Mouse (Mus musculus) MEL (cell line): ENCODE data around the gene Batf2. TPM values are rescaled to one million over a fixed set of nuclear protein-coding genes. Genes with fewer than 3 reads are reported as not detected.
"Not testable (repeated sequence)": the region's sequence is repeated elsewhere in the genome, so short reads cannot be mapped to it uniquely, and the experiment has no call there.

Experiments
- DNase-seq: peaks from one replicate; pipeline ENCODE4 v3.0.0; 2011; ENCODE audit warnings: low read depth, low spot score
- H3K27ac ChIP-seq: 2 replicates; pipeline ENCODE4 v1.5.1; 2012; ENCODE audit warnings: low read depth, mild to moderate bottlenecking, control low read depth, low read length, moderate library complexity; ENCODE audit not compliant: control insufficient read depth
- H3K27me3 ChIP-seq, 2 experiments: fragments of 150-350 bp in 1 of 2; sonication (generic) in 1 of 2; 2 replicates each; pipeline ENCODE4 v1.6.1; 2012; ENCODE audit warnings: low read length in 2 of 2, mild to moderate bottlenecking in 2 of 2, improper control_type of control experiment in 1 of 2, moderate library complexity in 1 of 2; ENCODE audit not compliant: insufficient read depth in 2 of 2, control insufficient read depth in 1 of 2
- H3K36me3 ChIP-seq, 2 experiments: 2 replicates each; pipeline ENCODE4 v1.6.1; 2012 to 2014; ENCODE audit warnings: low read length in 2 of 2, improper control_type of control experiment in 1 of 2, inconsistent platforms in 1 of 2, mild to moderate bottlenecking in 1 of 2; ENCODE audit not compliant: insufficient read depth in 2 of 2, control insufficient read depth in 1 of 2
- H3K4me1 ChIP-seq, 2 experiments: fragments of 150-350 bp in 1 of 2; sonication (generic) in 1 of 2; 2 replicates each; pipeline ENCODE4 v1.6.1; 2012; ENCODE audit warnings: low read length in 2 of 2, improper control_type of control experiment in 1 of 2, mild to moderate bottlenecking in 1 of 2; ENCODE audit not compliant: insufficient read depth in 2 of 2, control insufficient read depth in 1 of 2
- H3K4me3 ChIP-seq, 2 experiments: fragments of 150-350 bp in 1 of 2; sonication (generic) in 1 of 2; 2 replicates each; pipeline ENCODE4 v1.5.1; 2012; ENCODE audit warnings: low read depth in 2 of 2, low read length in 2 of 2, mild to moderate bottlenecking in 2 of 2, moderate library complexity in 2 of 2, control low read depth in 1 of 2, improper control_type of control experiment in 1 of 2; ENCODE audit not compliant: control insufficient read depth in 1 of 2, insufficient read depth in 1 of 2
- H3K79me2 ChIP-seq: 2 replicates; pipeline ENCODE4 v1.6.1; 2012; ENCODE audit warnings: mild to moderate bottlenecking, low read length, moderate library complexity; ENCODE audit not compliant: control insufficient read depth, poor library complexity, insufficient read depth
- H3K9ac ChIP-seq: 2 replicates; pipeline ENCODE4 v1.6.1; 2012; ENCODE audit warnings: low read depth, mild to moderate bottlenecking, control low read depth, low read length, moderate library complexity; ENCODE audit not compliant: control insufficient read depth, poor library complexity, severe bottlenecking
- H3K9me3 ChIP-seq: fragments of 150-350 bp; sonication (generic); replicated peaks from 2 replicates; pipeline ENCODE4 v1.6.1; 2012; ENCODE audit warnings: mild to moderate bottlenecking, low read length, improper control_type of control experiment, moderate library complexity; ENCODE audit not compliant: insufficient read depth
- BHLHE40 ChIP-seq: IDR thresholded peaks from 2 replicates; pipeline ENCODE4 v1.6.1; 2012; ENCODE audit warnings: low read depth, mild to moderate bottlenecking, inconsistent platforms, low read length, improper control_type of control experiment, borderline replicate concordance
- CHD1 ChIP-seq: IDR thresholded peaks from 2 replicates; pipeline ENCODE4 v1.6.1; 2012; ENCODE audit warnings: low read depth, mild to moderate bottlenecking, inconsistent platforms, low read length, improper control_type of control experiment
- CHD2 ChIP-seq: IDR thresholded peaks from 2 replicates; pipeline ENCODE4 v1.6.1; 2011; ENCODE audit warnings: low read length, improper control_type of control experiment
- ETS1 ChIP-seq: IDR thresholded peaks from 2 replicates; pipeline ENCODE4 v1.6.1; 2012; ENCODE audit warnings: low read depth, mild to moderate bottlenecking, inconsistent platforms, low read length, improper control_type of control experiment, moderate library complexity
- GABPA ChIP-seq: IDR thresholded peaks from 2 replicates; pipeline ENCODE4 v1.6.1; 2012; ENCODE audit warnings: low read depth, mild to moderate bottlenecking, inconsistent platforms, low read length, improper control_type of control experiment, moderate library complexity
- GATA1 ChIP-seq: IDR thresholded peaks from 2 replicates; pipeline ENCODE4 v1.6.1; 2011; ENCODE audit warnings: low read depth, low read length, improper control_type of control experiment
- KAT2A ChIP-seq: conservative IDR thresholded peaks from 2 replicates; pipeline ENCODE4 v1.6.1; 2012; ENCODE audit warnings: low read depth, low read length, improper control_type of control experiment, inconsistent platforms
- MAFK ChIP-seq: IDR thresholded peaks from 2 replicates; pipeline ENCODE4 v1.6.1; 2011; ENCODE audit warnings: low read depth, mild to moderate bottlenecking, low read length, improper control_type of control experiment, borderline replicate concordance
- MXI1 ChIP-seq: IDR thresholded peaks from 2 replicates; pipeline ENCODE4 v1.6.1; 2011; ENCODE audit warnings: mild to moderate bottlenecking, low read depth, low read length, improper control_type of control experiment
- NELFE ChIP-seq: IDR thresholded peaks from 2 replicates; pipeline ENCODE4 v1.6.1; 2011; ENCODE audit warnings: low read depth, low read length, improper control_type of control experiment
- NRF1 ChIP-seq: IDR thresholded peaks from 2 replicates; pipeline ENCODE4 v1.6.1; 2014; ENCODE audit warnings: low read depth, mild to moderate bottlenecking, inconsistent platforms, low read length, improper control_type of control experiment, moderate library complexity; ENCODE audit not compliant: poor library complexity, insufficient read depth, severe bottlenecking
- RAD21 ChIP-seq: IDR thresholded peaks from 2 replicates; pipeline ENCODE4 v1.6.1; 2011; ENCODE audit warnings: mild to moderate bottlenecking, low read depth, low read length, improper control_type of control experiment
- RCOR1 ChIP-seq: IDR thresholded peaks from 2 replicates; pipeline ENCODE4 v1.6.1; 2012; ENCODE audit warnings: low read depth, mild to moderate bottlenecking, inconsistent platforms, low read length, improper control_type of control experiment
- SMC3 ChIP-seq: IDR thresholded peaks from 2 replicates; pipeline ENCODE4 v1.6.1; 2011; ENCODE audit warnings: low read depth, low read length, improper control_type of control experiment
- TAL1 ChIP-seq: IDR thresholded peaks from 2 replicates; pipeline ENCODE4 v1.6.1; 2012; ENCODE audit warnings: mild to moderate bottlenecking, inconsistent platforms, low read length, moderate library complexity, mixed read lengths
- TBP ChIP-seq: IDR thresholded peaks from 2 replicates; pipeline ENCODE4 v1.8.0; 2011; ENCODE audit warnings: low read depth, low read length, improper control_type of control experiment
- ZC3H11A ChIP-seq: IDR thresholded peaks from 2 replicates; pipeline ENCODE4 v1.6.1; 2012; ENCODE audit warnings: low read depth, mild to moderate bottlenecking, inconsistent platforms, low read length, improper control_type of control experiment
- polyA plus RNA-seq, 2 experiments: library from polyadenylated mRNA; stranded (reverse) in 1 of 2; unstranded in 1 of 2; fragments of >175 nt in 1 of 2; fragments of >200 nt in 1 of 2; gene quantifications; 2 replicates each; pipeline versions ENCODE4 v1.2.1 to v1.2.4; 2012; ENCODE audit warnings: low replicate concordance in 2 of 2, low read depth in 1 of 2; ENCODE audit not compliant: insufficient read length in 2 of 2, insufficient read depth in 1 of 2, missing spikeins in 1 of 2
- total RNA-seq: library from RNA; depleted of rRNA; stranded (reverse); fragments of 300-350 nt; gene quantifications from 2 replicates; pipeline ENCODE4 v1.2.3, GENCODE M21; 2012

The Batf2 gene
- total and polyA plus RNA-seq, 3 experiments, result 0.19 to 0.60 TPM; not detected in 1

- H3K9ac ChIP-seq, H3K27me3 ChIP-seq, DNase-seq, H3K4me3 ChIP-seq, H3K9me3 ChIP-seq, H3K79me2 ChIP-seq, H3K27ac ChIP-seq: not testable (repeated sequence)
- Histone ChIP-seq H3K4me1 (peaks cover 6 to 46% of the 10 kb centered on the region in 2 experiments; a peak in 3 of 4 replicates), H3K36me3 (peaks cover 2 to 18% of the 10 kb centered on the region in 2 experiments; a peak in 2 of 4 replicates)
Measured at GRCm38 (mm10) chr19:6133197-6133596, 7.6 kb upstream of the Batf2 start.

- Histone ChIP-seq H3K27ac (no peak overlapping the region), H3K9me3 (no peaks in the 10 kb centered on the region), H3K4me1 (peaks cover 6 to 33% of the 10 kb centered on the region in 2 experiments; a peak in 3 of 4 replicates), H3K27me3 (no peaks in the 10 kb centered on the region), H3K4me3 (no peak overlapping the region), H3K36me3 (peaks cover 2 to 11% of the 10 kb centered on the region in 2 experiments; a peak in 2 of 4 replicates), H3K79me2 (peaks cover 5% of the 10 kb centered on the region; the same call in 1 of the 2 replicates), H3K9ac (no peak overlapping the region)
- DNase-seq, result no peak
- TF ChIP-seq SMC3 (no peak), CHD1 (no peak), ETS1 (no peak), KAT2A (no peak), GATA1 (no peak), RCOR1 (no peak), RAD21 (no peak)
Measured at GRCm38 (mm10) chr19:6136397-6136796, 4.4 kb upstream of the Batf2 start.

- 0 out of 4 replicates have a peak overlapping the region, but pooled peaks of 1 of the 2 experiments have one; percentile 74 for H3K4me3 ChIP-seq
- H3K9ac ChIP-seq, result no peak overlapping the region; the same call in 1 of the 2 replicates
- peaks cover 2 to 7% of the 10 kb centered on the region in 2 experiments; a peak in 2 of 4 replicates for H3K36me3 ChIP-seq
- H3K9me3 ChIP-seq, result no peaks in the 10 kb centered on the region
- peaks cover 5% of the 10 kb centered on the region; the same call in 1 of the 2 replicates for H3K79me2 ChIP-seq
- TF ChIP-seq TAL1 (no peak), BHLHE40 (no peak), NRF1 (no peak), TBP (no peak), GABPA (no peak), MAFK (no peak), MXI1 (no peak), NELFE (no peak), ZC3H11A (no peak), ETS1 (no peak), CHD2 (no peak), SMC3 (no peak), RAD21 (no peak)
- no peaks in the 10 kb centered on the region for H3K27me3 ChIP-seq
- no peak overlapping the region for H3K27ac ChIP-seq
- peaks cover 2 to 11% of the 10 kb centered on the region in 2 experiments; a peak in 3 of 4 replicates for H3K4me1 ChIP-seq
- no peak for DNase-seq
Measured at GRCm38 (mm10) chr19:6139701-6140100, 1.1 kb upstream of the Batf2 start.
